Mouse (Mus musculus) testis, postnatal 10 days (tissue): Measurements from ENCODE around the gene Gm12695.

ENCODE experiments used
- DNase-seq: peaks from one replicate; pipeline ENCODE4 v3.0.0; 2021; ENCODE audit warnings: low spot score

Gene Gm12695

DNA sequence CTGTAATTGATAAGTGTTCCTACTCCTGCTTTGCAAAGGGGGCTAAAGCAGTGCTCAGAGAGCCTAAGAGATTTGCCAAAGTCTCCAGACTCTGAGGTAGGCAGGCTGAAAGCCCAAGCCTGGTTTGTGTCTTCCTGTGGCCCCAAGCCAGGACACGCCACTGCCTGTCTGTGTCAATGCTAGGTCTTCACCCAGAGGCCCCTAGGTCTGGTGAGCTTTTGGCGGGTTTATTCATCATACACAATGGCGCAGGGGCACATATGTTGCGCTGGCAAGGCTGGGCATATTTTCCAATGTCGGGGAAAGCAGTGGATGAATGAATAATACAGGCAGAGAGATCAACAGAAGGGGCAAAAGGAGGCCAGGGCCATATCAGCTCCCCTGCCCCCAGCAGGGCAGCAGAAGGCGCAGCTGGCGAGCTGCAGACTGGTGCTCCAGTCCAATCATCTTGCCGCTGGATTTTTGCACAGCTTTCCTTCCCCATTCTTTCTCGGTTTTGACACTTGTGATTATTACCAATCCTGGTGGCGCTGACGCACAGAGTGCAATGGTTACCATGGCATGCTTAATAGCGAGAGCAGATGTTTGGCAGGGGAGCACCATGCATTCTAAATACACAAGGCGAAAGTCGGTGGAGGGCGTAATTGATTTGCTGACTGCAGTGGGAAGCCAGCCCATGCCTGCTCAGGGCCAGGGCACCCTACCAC lies 87.3 kb downstream of the Gm12695 start:
- no peak for DNase-seq

DNA sequence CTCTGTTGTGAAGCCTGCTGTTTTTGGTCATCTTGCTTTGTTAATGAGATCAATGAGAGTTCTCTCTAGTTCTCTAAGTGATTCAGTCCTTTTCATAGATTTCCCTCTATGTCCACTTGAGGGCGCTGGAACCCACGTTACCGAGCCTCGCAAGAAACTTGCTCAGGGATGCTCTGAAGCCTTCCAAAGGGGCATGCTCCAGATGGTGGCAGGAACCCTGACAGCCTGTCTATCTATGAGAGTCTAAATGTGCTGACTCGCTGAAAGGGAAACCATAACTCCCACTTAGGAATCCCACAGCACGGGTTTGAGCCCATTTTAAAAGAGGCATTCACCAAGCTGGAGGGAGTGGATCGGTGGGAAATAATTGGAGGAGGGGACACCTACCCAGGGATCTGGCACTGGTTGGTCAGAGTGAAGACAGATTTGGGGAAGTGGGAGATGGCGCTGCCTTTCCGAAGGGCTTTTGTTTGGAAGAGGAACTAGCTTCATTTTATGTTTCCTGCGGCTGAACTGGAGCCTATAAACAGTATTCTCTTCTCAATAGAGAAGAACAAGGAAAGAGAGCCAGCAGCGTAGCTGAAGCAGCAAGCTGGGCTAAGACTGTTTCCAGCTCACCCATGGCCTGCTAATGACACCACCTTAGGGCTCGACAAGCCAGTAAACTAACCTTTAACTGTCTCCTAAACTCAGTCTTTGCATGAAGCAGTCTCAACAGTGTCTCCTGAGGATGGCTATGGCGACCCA lies 88.2 kb downstream of the Gm12695 start:
- peak; percentile 66 for DNase-seq

GRCm38 (mm10) chr4:96687358-96687803 lies 97.6 kb downstream of the Gm12695 start:
- no peak for DNase-seq

- no peak for DNase-seq
These were observed 101.5 kb downstream of the Gm12695 start for GRCm38 (mm10) chr4:96683474-96683873.

- no peak for DNase-seq
These were observed 104.0 kb downstream of the Gm12695 start for GRCm38 (mm10) chr4:96680966-96681365.

GRCm38 (mm10) chr4:96680233-96680632 lies 104.8 kb downstream of the Gm12695 start:
- DNase-seq: peak; percentile 58
